Mouse (Mus musculus): ENCODE data around the gene 1700014D04Rik. TPM values are rescaled to one million over a fixed set of nuclear protein-coding genes. Genes with fewer than 3 reads are reported as not detected.
"Not testable (repeated sequence)": the region's sequence is repeated elsewhere in the genome, so short reads cannot be mapped to it uniquely, and the experiment has no call there.

The 1700014D04Rik gene
- 0.66 and 1.8 TPM in 2 replicates for total RNA-seq (2014; rRNA removed)
- polyA plus RNA-seq (2015; fragmentation: Nextera tagmentation; extraction: Ambion mirVana): 0.35 and 0.36 TPM in 2 replicates

- no peak for DNase-seq (ENCODE audit: low spot score)
- Histone ChIP-seq H3K4me1 (ENCODE audit: insufficient read depth, low read length) (no peaks in the 10 kb centered on the region), H3K36me3 (ENCODE audit: insufficient read depth, low read length) (no peaks in the 10 kb centered on the region), H3K4me2 (ENCODE audit: low read depth, low read length, poor library complexity, severe bottlenecking) (no peak within 1 kb of the TSS), H3K27me3 (ENCODE audit: insufficient read depth, low read length) (no peaks in the 10 kb centered on the region), H3K4me3 (ENCODE audit: low read depth, low read length) (no peak within 1 kb of the TSS), H3K27ac (ENCODE audit: low read depth, low read length) (no peak within 1 kb of the TSS), H3K9ac (replicated peaks; ENCODE audit: low read length, poor library complexity, severe bottlenecking) (no peak within 1 kb of the TSS), H3K9me3 (ENCODE audit: low read length) (no peaks in the 10 kb centered on the region)
- no peak for ATAC-seq (ENCODE audit: low FRiP score)
- 81% methylated on average over 9 of the region's 9 CpGs for WGBS
- no peak for TF ChIP-seq CTCF (IDR thresholded peaks at IDR 0.05)
Observed at GRCm38 (mm10) chr13:59746711-59747110, at the start of gene 1700014D04Rik. Gene 1700014D04Rik (minus strand): TSS chr13:59746752.

GRCm38 (mm10) chr13:59795807-59796465 lies 49.4 kb upstream of the 1700014D04Rik start:
- Histone ChIP-seq H3K36me3 (ENCODE audit: insufficient read depth, low read length) (peaks cover 87% of the 10 kb centered on the region), H3K4me3 (ENCODE audit: low read depth, low read length) (no peak overlapping the region), H3K27me3 (ENCODE audit: insufficient read depth, low read length) (no peaks in the 10 kb centered on the region), H3K9me3 (ENCODE audit: low read length) (no peaks in the 10 kb centered on the region), H3K4me2 (ENCODE audit: low read depth, low read length, poor library complexity, severe bottlenecking) (no peak overlapping the region), H3K27ac (ENCODE audit: low read depth, low read length) (no peak overlapping the region), H3K4me1 (ENCODE audit: insufficient read depth, low read length) (no peaks in the 10 kb centered on the region), H3K9ac (replicated peaks; ENCODE audit: low read length, poor library complexity, severe bottlenecking) (no peak overlapping the region)
- DNase-seq (ENCODE audit: low spot score) (no peak), ATAC-seq (ENCODE audit: low FRiP score) (no peak)
- WGBS: 97% methylated on average over 6 of the region's 6 CpGs
- TF ChIP-seq CTCF (IDR thresholded peaks at IDR 0.05): no peak

- WGBS: 95% methylated on average over 1 of the region's 1 CpGs
- H3K9ac ChIP-seq (replicated peaks; ENCODE audit: low read length, poor library complexity, severe bottlenecking): no peak overlapping the region
- no peaks in the 10 kb centered on the region for H3K27me3 ChIP-seq (ENCODE audit: insufficient read depth, low read length)
- no peaks in the 10 kb centered on the region for H3K4me1 ChIP-seq (ENCODE audit: insufficient read depth, low read length)
- no peak for ATAC-seq (ENCODE audit: low FRiP score)
- H3K36me3 ChIP-seq (ENCODE audit: insufficient read depth, low read length): peaks cover 85% of the 10 kb centered on the region
- no peak overlapping the region for H3K4me2 ChIP-seq (ENCODE audit: low read depth, low read length, poor library complexity, severe bottlenecking)
- H3K4me3 ChIP-seq (ENCODE audit: low read depth, low read length): no peak overlapping the region
- no peaks in the 10 kb centered on the region for H3K9me3 ChIP-seq (ENCODE audit: low read length)
- H3K27ac ChIP-seq (ENCODE audit: low read depth, low read length): no peak overlapping the region
- no peak for DNase-seq (ENCODE audit: low spot score)
- TF ChIP-seq CTCF (IDR thresholded peaks at IDR 0.05): no peak
Observed at GRCm38 (mm10) chr13:59794786-59795185, 48.2 kb upstream of the 1700014D04Rik start.

GRCm38 (mm10) chr13:59782145-59782544 lies 35.6 kb upstream of the 1700014D04Rik start, which contains the start of gene Gm49354:
Gene Gm49354 (minus strand): TSS chr13:59782245.
- WGBS: 91% methylated on average over 7 of the region's 7 CpGs
- ATAC-seq (ENCODE audit: low FRiP score): no peak

GRCm38 (mm10) chr13:59779744-59780264 lies 33.3 kb upstream of the 1700014D04Rik start:
- not testable (repeated sequence) for H3K4me3 ChIP-seq (ENCODE audit: low read depth, low read length); H3K9ac ChIP-seq (replicated peaks; ENCODE audit: low read length, poor library complexity, severe bottlenecking); ATAC-seq (ENCODE audit: low FRiP score); H3K4me1 ChIP-seq (ENCODE audit: insufficient read depth, low read length); H3K4me2 ChIP-seq (ENCODE audit: low read depth, low read length, poor library complexity, severe bottlenecking); H3K27me3 ChIP-seq (ENCODE audit: insufficient read depth, low read length); DNase-seq (ENCODE audit: low spot score); H3K9me3 ChIP-seq (ENCODE audit: low read length); H3K27ac ChIP-seq (ENCODE audit: low read depth, low read length)
- H3K36me3 ChIP-seq (ENCODE audit: insufficient read depth, low read length): peaks cover 78% of the 10 kb centered on the region
- peak; percentile 33 for TF ChIP-seq CTCF (IDR thresholded peaks at IDR 0.05)
- 93% methylated on average over 1 of the region's 1 CpGs for WGBS

More at GRCm38 (mm10) chr13:59782145-59782544, 35.6 kb upstream of the 1700014D04Rik start, which contains the start of gene Gm49354:
- peaks cover 85% of the 10 kb centered on the region for H3K36me3 ChIP-seq (ENCODE audit: insufficient read depth, low read length)
- TF ChIP-seq CTCF (IDR thresholded peaks at IDR 0.05): no peak
- H3K4me1 ChIP-seq (ENCODE audit: insufficient read depth, low read length): no peaks in the 10 kb centered on the region
- H3K4me2 ChIP-seq (ENCODE audit: low read depth, low read length, poor library complexity, severe bottlenecking): no peak within 1 kb of the TSS
- H3K27ac ChIP-seq (ENCODE audit: low read depth, low read length): no peak within 1 kb of the TSS
- DNase-seq (ENCODE audit: low spot score): no peak
- H3K9ac ChIP-seq (replicated peaks; ENCODE audit: low read length, poor library complexity, severe bottlenecking): no peak within 1 kb of the TSS
- no peak within 1 kb of the TSS for H3K4me3 ChIP-seq (ENCODE audit: low read depth, low read length)
- no peaks in the 10 kb centered on the region for H3K9me3 ChIP-seq (ENCODE audit: low read length)
- no peaks in the 10 kb centered on the region for H3K27me3 ChIP-seq (ENCODE audit: insufficient read depth, low read length)

GRCm38 (mm10) chr13:59779213-59779612 lies 32.7 kb upstream of the 1700014D04Rik start:
- no peaks in the 10 kb centered on the region for H3K27me3 ChIP-seq (ENCODE audit: insufficient read depth, low read length)
- H3K27ac ChIP-seq (ENCODE audit: low read depth, low read length): no peak overlapping the region
- no peak overlapping the region for H3K4me2 ChIP-seq (ENCODE audit: low read depth, low read length, poor library complexity, severe bottlenecking)
- no peaks in the 10 kb centered on the region for H3K4me1 ChIP-seq (ENCODE audit: insufficient read depth, low read length)
- no peak for ATAC-seq (ENCODE audit: low FRiP score)
- no peak overlapping the region for H3K4me3 ChIP-seq (ENCODE audit: low read depth, low read length)
- H3K36me3 ChIP-seq (ENCODE audit: insufficient read depth, low read length): peaks cover 74% of the 10 kb centered on the region
- H3K9ac ChIP-seq (replicated peaks; ENCODE audit: low read length, poor library complexity, severe bottlenecking): no peak overlapping the region
- no peaks in the 10 kb centered on the region for H3K9me3 ChIP-seq (ENCODE audit: low read length)
- TF ChIP-seq CTCF (IDR thresholded peaks at IDR 0.05): peak; percentile 48
- 87% methylated on average over 4 of the region's 4 CpGs for WGBS
- DNase-seq (ENCODE audit: low spot score): no peak
